Mouse (Mus musculus) urinary bladder, adult 2 months (tissue): ENCODE measurements around the gene Kdm1a. TPM values are rescaled to one million over a fixed set of nuclear protein-coding genes. Genes with fewer than 3 reads are reported as not detected.

Experiments used
- DNase-seq: peaks from one replicate; pipeline ENCODE4 v3.0.0; 2022; ENCODE audit warnings: low spot score
- polyA plus RNA-seq: library from polyadenylated mRNA; depleted of rRNA; stranded (reverse); fragments of >200 nt; gene quantifications from 2 replicates; pipeline ENCODE4 v1.2.3, GENCODE M21; 2012; rRNA removed

Gene Kdm1a
- polyA plus RNA-seq, 1 experiment = 41.8 TPM

DNA sequence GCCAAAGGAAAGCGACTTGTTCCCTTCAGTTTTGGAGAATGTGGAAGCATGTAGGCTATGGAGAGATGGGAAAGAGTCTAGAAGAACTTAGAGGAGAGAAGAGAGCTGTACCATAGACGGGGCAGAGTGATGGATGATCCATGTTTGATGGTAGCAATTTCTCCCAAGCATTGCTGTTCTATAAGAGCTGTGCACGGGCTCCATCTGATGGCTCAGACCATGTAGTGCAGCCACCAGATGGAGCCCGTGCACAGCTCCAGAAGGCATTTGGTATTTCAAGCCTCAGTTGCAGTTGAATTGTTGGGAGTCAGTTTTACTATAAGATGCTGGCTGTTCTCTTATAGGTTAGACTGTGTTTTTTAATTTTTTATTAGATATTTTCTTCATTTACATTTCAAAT is 76.1 kb downstream of the Kdm1a start:
- no peak for DNase-seq

DNA sequence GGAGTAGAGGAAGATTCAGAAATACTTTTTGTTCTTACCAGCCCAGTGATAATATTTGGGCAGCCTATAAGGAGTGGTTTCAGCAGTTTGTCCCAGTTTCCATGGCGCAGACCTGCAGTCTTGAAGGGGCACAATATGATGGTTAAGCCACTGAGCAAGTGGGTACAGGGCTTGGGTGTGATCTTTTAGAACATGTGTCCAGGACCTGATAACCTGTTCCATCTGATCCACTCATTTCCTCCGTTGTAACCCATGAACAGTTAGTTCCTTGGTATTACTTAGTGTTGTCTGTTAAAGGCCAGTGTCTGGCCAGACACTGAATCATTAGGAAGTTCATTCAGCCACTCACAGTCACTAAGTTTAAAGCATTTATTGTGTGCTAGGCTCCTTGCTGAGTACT is 78.2 kb downstream of the Kdm1a start:
- no peak for DNase-seq

DNA sequence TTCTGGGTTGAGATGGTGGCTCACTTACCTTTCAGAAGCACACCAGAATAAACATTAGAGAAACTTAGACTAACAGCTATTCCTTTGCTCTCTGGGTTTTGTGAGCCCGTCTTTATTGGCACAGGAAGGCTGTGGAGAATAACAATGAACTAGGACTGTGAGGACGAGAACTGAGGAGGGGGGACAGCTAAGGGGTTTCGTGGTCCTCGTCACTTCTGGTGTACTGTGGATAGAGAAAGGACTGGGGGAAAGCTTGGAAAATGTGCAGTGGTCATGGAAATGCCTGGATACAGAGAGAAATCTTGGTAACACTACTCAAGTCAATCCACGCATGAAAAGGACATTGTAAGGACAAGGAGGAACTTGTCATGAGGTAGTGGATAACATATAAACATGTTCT is 80.6 kb downstream of the Kdm1a start:
- DNase-seq = no peak

DNA sequence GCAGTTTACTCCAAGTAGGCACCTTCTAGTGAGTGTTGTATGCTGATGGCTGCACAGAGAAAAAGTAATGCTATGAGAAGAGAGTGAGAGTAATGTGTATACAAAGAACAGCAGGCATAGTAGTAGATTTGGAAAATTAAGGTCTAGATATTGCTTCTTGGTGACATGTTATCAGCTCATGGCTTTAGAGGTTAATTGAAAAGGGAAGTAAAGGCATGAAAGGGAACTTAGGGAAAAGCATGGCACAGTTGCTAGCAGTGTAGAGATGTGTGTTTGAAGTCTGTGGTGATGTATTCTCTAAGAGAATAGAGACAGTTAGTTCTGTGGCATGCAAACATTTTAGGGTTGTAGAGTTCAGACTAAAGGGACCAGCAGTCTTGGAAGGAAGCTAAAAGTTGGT is 82.7 kb downstream of the Kdm1a start:
- DNase-seq = no peak

DNA sequence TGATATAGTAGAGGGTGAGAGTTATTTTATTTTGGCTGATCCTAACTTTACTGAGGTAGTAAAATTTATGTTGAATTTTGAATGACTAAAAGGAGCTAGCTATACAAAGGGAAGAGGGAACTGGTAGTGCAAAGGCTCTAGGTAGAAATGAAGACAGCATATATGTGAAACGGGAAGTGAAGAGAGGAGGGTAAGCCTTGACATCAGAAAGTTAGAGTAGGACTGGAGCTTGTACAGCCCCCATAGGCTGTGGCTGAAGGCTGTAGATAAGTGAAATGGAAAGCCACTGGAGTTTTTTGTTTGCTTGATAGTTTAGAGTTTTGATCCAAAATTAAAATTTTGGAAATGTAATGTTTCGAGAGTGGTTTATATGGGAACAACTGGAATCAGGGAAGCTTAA is 83.9 kb downstream of the Kdm1a start:
- DNase-seq = no peak

DNA sequence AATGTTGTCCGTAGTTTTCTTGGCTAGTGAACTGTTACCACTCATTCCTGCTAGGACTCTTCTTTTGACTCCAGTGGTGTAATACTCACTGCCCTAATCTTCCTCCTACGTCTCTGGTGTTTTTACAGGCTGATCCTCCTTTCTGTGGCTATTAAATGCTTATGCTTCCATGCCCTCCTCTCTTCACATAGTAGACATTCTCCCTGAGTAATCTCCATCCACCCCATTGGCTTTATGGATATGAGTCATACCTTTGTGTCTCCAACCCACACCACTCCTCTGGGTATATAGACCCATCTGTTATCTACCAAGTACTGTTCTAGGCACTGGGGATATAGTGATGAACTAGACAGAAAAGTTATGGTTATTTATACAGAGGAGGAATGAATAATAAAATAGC is 84.4 kb downstream of the Kdm1a start:
- DNase-seq = no peak

DNA sequence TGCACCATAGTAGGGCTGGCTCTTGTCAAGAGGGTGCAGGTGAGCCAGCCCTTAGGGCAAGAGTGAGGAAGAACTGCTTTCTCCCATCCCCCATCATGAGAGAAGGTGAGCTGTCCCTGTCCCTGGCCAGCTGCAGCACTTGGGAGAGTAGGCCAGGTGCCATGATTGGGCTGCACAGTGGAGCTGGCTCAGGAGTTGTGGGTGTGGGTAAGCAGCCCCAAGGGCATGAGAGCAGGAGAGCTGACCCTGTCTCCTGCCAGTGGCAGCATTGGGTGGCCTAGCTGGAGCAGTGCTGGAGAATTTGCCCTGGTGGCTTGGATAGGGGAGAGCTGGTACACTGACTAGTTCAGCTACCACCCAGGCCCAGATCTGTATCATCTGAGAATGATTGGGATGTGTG is 89.6 kb downstream of the Kdm1a start:
- no peak for DNase-seq

DNA sequence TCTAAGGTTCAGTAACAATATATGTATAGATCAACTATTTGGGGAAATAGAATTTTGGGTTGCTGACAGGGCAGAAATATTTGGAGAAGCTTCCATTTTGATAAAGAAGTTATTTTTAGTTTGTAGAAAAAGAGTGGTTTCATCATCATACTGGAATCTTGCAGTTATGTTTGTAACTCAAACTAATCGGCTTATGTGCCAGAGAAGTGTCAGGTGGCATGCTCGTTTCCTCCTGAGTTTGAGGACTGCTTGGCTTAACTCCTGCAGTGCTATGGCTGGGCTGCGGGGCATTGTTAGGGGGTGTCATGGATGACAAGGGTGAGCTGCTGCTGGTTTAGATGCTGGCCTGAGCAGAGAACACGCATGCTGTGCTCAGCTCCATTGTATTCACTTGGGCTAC is 90.8 kb downstream of the Kdm1a start:
- no peak for DNase-seq

DNA sequence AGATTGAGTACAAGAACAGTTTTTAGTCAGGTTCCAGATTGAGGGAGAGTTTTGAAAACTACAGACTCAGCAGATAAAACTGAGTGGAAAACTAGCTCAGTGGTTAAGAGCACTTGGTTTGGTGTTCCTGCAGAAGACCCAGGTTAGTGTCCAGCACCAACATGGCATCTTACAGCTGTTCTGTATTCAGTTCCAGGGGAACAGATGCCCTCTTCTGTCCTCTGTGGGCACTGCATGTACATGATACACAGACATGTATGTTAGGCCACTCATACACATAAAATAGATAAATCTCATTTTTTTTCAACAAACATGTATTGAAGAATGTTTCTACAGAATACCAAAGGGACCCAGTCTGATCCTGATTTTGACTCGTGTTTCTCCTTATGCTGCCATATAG is 92.7 kb downstream of the Kdm1a start:
- DNase-seq = no peak

DNA sequence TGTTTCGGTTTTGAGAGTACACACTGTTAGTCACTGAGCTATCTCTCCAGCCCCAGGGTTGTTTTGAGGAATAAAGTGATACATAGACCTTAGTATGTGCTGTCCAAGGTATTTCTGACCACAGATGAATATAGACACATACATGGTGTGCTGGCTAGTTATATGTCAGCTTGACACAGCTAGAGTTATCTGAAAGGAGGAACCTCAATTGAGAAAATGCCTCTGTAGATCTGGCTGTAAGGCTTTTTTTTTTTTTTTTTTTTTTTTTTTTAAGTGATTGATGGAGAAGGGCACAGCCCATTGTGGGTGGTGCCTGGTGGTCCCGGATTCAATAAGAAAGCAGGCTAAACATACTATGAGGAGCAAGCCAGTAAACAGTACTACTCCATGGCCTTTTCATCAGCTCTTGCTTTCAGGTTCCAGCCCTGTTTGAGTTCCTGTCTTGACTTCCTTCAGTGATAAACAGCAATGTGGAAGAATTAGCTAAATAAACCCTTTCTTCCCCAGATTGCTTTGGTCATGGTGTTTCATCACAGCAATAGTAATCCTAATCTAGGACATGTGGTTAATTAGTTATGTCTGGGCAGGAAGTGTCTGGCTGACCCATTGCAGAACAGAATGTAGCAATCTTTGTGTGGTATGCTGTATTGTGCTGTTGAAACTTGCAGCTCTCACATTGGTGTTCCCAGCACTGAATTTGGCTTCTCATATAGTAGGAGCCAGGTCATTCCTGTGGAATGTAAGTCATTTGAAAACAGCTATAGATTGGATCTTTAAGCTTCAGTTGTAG is 96.9 kb downstream of the Kdm1a start:
- DNase-seq = no peak

Other genes starting within 250 kb of the Kdm1a start
- gene Htr1d, start 179.2 kb downstream of the Kdm1a start, polyA plus RNA-seq = 2.8 and 4.0 TPM in 2 replicates
- gene 6030445D17Rik, start 140.5 kb downstream of the Kdm1a start, polyA plus RNA-seq = 1.3 and 1.4 TPM in 2 replicates
- 26.2 TPM in 2 replicates for gene Luzp1, start 133.0 kb downstream of the Kdm1a start, polyA plus RNA-seq
- not detected in 2 replicates for gene Tex46, start 7.7 kb upstream of the Kdm1a start, polyA plus RNA-seq
- not detected in 2 replicates for gene Lactbl1, start 19.9 kb upstream of the Kdm1a start, polyA plus RNA-seq
- gene Ephb2, start 233.3 kb upstream of the Kdm1a start, polyA plus RNA-seq = 7.2 and 8.4 TPM in 2 replicates